Mouse (Mus musculus) midbrain, postnatal 0 days (tissue): ENCODE data around the gene Eps15l1. TPM values are rescaled to one million over a fixed set of nuclear protein-coding genes. Genes with fewer than 3 reads are reported as not detected.

Experiments used
- ATAC-seq: fragments of 200-750 bp; cut with Nextera tagmentation; 2 replicates; pipeline ENCODE4 v1.8.0; 2017; ENCODE audit warnings: moderate number of reproducible peaks, mild to moderate bottlenecking, moderate TSS enrichment, moderate library complexity; ENCODE audit not compliant: low FRiP score
- DNase-seq: peaks from one replicate; pipeline ENCODE4 v3.0.0-alpha.2; 2015; ENCODE audit warnings: low spot score
- H3K27ac ChIP-seq: fragments of 300-500 bp; sonication (generic); 2 replicates; pipeline ENCODE4 v1.5.1; 2014; ENCODE audit warnings: low read depth, mild to moderate bottlenecking, low read length, mixed read lengths
- H3K27me3 ChIP-seq: fragments of 300-500 bp; sonication (generic); 2 replicates; pipeline ENCODE4 v1.6.1; 2014; ENCODE audit warnings: low read length, control low read depth, mixed read lengths; ENCODE audit not compliant: insufficient read depth
- H3K36me3 ChIP-seq: fragments of 300-500 bp; sonication (generic); 2 replicates; pipeline ENCODE4 v1.6.1; 2014; ENCODE audit warnings: low read length, control low read depth, mixed read lengths; ENCODE audit not compliant: insufficient read depth
- H3K4me1 ChIP-seq: fragments of 300-500 bp; sonication (generic); 2 replicates; pipeline ENCODE4 v1.6.1; 2014; ENCODE audit warnings: mild to moderate bottlenecking, control low read depth, antibody characterized with exemption, low read length, mixed read lengths; ENCODE audit not compliant: insufficient read depth
- H3K4me2 ChIP-seq: fragments of 300-500 bp; sonication (generic); 2 replicates; pipeline ENCODE4 v1.6.1; 2014; ENCODE audit warnings: low read depth, mild to moderate bottlenecking, low read length, mixed read lengths; ENCODE audit not compliant: poor library complexity, severe bottlenecking
- H3K4me3 ChIP-seq: fragments of 300-500 bp; sonication (generic); 2 replicates; pipeline ENCODE4 v1.5.1; 2014; ENCODE audit warnings: low read depth, mild to moderate bottlenecking, low read length, moderate library complexity
- H3K9ac ChIP-seq: fragments of 300-500 bp; sonication (generic); replicated peaks from 2 replicates; pipeline ENCODE4 v1.6.1; 2014; ENCODE audit warnings: mild to moderate bottlenecking, low read length, moderate library complexity, mixed read lengths; ENCODE audit not compliant: poor library complexity, severe bottlenecking
- H3K9me3 ChIP-seq: fragments of 300-500 bp; sonication (generic); 2 replicates; pipeline ENCODE4 v1.6.1; 2016; ENCODE audit warnings: low read length, control low read depth
- CTCF ChIP-seq: IDR thresholded peaks from 2 replicates; pipeline ENCODE4 v1.5.1; 2016; ENCODE audit warnings: antibody characterized with exemption, mild to moderate bottlenecking
- WGBS: fragments of 180-500 bp; shearing (Covaris S2); extraction: QIAGEN DNeasy Blood & Tissue Kit; methylation state at CpG from one replicate; pipeline ENCODE4 v1.1.7; 2014; 5-methylcytosine and 5-hydroxymethylcytosine counted together
- polyA plus RNA-seq: library from polyadenylated mRNA; unstranded; fragments of >200 nt; fragmentation: Nextera tagmentation; extraction: Ambion mirVana; gene quantifications from 2 replicates; pipeline ENCODE4 v1.2.1, GENCODE M21; 2015
- total RNA-seq: library from RNA; depleted of rRNA; stranded (reverse); fragments of >200 nt; gene quantifications from 2 replicates; pipeline ENCODE4 v1.2.3, GENCODE M21; 2014

Gene Eps15l1
- total and polyA plus RNA-seq, 2 experiments from 2014 or later: 51.3 to 65.7 TPM

DNA sequence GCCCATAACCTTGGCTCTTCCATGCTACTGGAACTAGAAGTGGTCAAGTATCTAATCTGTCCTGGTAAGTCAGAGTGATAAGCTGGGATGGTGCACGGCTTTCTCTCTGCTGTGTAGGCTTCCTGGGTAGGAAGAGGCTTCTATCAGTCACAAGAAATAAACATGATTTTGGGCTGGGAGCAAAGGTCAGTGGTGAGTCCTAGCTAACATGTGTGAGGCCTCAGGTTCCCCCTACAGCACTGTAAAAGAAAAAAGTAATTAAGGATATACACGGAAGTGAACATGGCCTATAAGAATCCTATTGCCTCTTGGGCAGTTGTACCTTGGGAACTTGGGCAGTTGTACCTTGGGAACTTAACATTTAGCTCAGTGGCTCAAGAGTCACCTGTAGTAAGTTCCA lies 44.4 kb downstream of the Eps15l1 start:
- DNase-seq (no peak), ATAC-seq (no peak)
- H3K27ac ChIP-seq: no peak overlapping the region
- 95% methylated on average over 2 of the region's 2 CpGs for WGBS
- H3K4me1 ChIP-seq: no peaks in the 10 kb centered on the region
- TF ChIP-seq CTCF: no peak
- H3K9ac ChIP-seq: no peak overlapping the region
- no peaks in the 10 kb centered on the region for H3K27me3 ChIP-seq
- H3K4me3 ChIP-seq: no peak overlapping the region
- H3K4me2 ChIP-seq: no peak overlapping the region
- peaks cover 76% of the 10 kb centered on the region for H3K36me3 ChIP-seq
- H3K9me3 ChIP-seq: no peaks in the 10 kb centered on the region

DNA sequence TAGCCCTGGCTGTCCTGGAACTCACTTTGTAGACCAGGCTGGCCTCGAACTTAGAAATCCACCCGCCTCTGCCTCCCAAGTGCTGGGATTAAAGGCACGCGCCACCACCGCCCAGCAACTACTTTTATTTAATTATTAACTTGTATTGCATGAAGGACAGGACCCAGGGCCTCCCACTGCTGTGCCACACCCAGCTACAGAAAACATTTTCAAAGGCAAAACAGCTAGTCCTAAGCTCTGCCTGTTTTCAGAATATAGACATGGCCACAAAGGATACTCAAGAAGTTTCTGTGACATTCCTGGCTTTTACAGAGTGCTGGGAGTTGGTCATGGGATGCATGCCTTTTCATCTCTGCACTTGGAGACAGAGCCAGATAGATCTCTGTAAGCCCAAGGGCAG lies 45.0 kb downstream of the Eps15l1 start:
- no peaks in the 10 kb centered on the region for H3K4me1 ChIP-seq

DNA sequence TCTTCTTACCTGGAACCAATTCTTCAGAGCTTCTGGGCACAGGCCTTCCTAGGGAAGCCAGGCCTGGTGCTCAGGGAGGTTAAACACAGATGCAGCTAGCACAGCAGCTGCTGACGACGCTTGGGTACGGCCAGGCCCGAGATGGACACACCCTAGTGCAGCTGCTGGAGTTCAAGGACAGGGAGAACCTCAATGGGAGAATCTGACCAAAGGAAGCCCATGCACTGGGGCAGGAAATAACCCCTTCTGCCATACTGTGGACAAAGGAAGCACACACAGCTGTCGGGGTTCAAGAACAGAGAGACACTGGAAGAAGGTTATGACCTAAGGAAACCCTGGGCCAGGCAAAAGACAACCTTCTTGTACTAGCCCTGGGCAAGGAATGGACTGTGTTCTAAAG lies 46.1 kb downstream of the Eps15l1 start:
- no peak overlapping the region for H3K9ac ChIP-seq
- H3K36me3 ChIP-seq: peaks cover 79% of the 10 kb centered on the region
- no peak overlapping the region for H3K4me3 ChIP-seq
- no peak overlapping the region for H3K27ac ChIP-seq
- H3K4me2 ChIP-seq: no peak overlapping the region
- no peaks in the 10 kb centered on the region for H3K27me3 ChIP-seq
- no peaks in the 10 kb centered on the region for H3K4me1 ChIP-seq
- DNase-seq (no peak), ATAC-seq (no peak)
- WGBS: 93% methylated on average over 5 of the region's 5 CpGs
- H3K9me3 ChIP-seq: no peaks in the 10 kb centered on the region
- TF ChIP-seq CTCF: no peak

More for the DNA sequence above, 45.0 kb downstream of the Eps15l1 start:
- Histone ChIP-seq H3K27me3 (no peaks in the 10 kb centered on the region), H3K27ac (no peak overlapping the region), H3K4me2 (no peak overlapping the region), H3K9ac (no peak overlapping the region), H3K9me3 (no peaks in the 10 kb centered on the region), H3K4me3 (no peak overlapping the region), H3K36me3 (peaks cover 77% of the 10 kb centered on the region)
- WGBS: 100% methylated on average over 5 of the region's 5 CpGs
- no peak for ATAC-seq
- DNase-seq: no peak
- TF ChIP-seq CTCF: no peak

DNA sequence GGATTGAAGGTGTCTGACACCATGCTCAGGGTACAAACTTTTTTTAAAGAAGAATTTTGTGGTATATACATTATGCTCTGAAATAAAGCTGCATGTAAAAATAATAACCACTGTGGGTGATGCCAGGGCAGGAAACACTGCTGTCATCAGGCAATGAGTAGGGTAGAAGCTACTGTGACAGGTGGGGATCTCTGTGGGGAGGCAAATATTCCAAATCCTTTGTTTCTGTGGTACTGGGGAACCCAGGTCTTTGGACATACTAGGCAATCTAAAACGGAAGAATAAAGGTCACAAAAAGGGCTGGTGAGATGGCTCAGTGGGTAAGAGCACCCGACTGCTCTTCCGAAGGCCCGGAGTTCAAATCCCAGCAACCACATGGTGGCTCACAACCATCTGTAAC lies 48.9 kb downstream of the Eps15l1 start:
- peaks cover 84% of the 10 kb centered on the region for H3K36me3 ChIP-seq
- no peak overlapping the region for H3K9ac ChIP-seq
- ATAC-seq (no peak), DNase-seq (no peak)
- 95% methylated on average over 4 of the region's 4 CpGs for WGBS
- no peak overlapping the region for H3K27ac ChIP-seq
- H3K4me2 ChIP-seq: no peak overlapping the region
- no peaks in the 10 kb centered on the region for H3K4me1 ChIP-seq
- TF ChIP-seq CTCF: no peak
- H3K27me3 ChIP-seq: no peaks in the 10 kb centered on the region
- no peaks in the 10 kb centered on the region for H3K9me3 ChIP-seq
- H3K4me3 ChIP-seq: no peak overlapping the region

DNA sequence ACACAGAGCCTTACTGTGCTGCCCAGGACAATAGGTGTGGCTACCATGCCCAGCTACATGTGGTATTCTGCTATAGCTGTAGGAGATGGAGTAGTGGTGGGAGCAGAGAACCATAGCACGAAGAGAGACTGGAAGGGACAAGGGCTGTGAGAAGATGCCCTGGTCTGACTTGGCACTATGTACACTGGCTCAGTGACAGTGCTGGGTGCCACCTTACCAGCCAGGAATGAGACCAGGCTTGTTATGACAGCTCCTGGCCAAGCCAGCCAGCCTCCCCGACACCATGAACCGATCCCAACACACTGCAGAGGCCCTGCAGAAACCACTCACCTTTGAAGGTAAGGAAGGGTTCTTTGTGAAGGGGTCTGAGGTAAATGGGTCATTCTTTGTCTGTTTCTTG lies 49.9 kb downstream of the Eps15l1 start:
- WGBS: 97% methylated on average over 3 of the region's 3 CpGs
- no peak overlapping the region for H3K4me2 ChIP-seq
- H3K27ac ChIP-seq: no peak overlapping the region
- no peak for DNase-seq
- H3K36me3 ChIP-seq: peaks cover 82% of the 10 kb centered on the region
- no peak overlapping the region for H3K4me3 ChIP-seq
- H3K9me3 ChIP-seq: no peaks in the 10 kb centered on the region
- TF ChIP-seq CTCF: no peak
- no peak overlapping the region for H3K9ac ChIP-seq
- no peak for ATAC-seq
- no peaks in the 10 kb centered on the region for H3K4me1 ChIP-seq
- no peaks in the 10 kb centered on the region for H3K27me3 ChIP-seq

DNA sequence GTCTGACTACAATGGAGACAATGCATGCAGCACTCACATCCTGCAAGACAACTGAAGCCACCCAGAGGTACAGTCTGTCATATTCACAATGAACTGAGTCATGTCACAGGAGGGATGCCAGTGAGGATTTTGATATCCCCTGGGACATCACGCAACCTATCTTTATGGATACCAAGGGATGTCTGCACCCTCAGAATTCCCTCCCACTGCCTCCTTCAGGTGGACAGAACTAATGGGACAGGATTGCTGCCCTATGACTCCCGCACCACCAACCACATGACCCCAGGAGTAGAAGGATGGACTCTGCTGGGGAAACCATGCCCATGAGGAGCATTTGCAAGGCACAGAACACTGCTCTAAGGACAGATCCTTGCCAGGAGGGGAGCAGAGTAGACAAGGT lies 54.8 kb downstream of the Eps15l1 start:
- DNase-seq (no peak), ATAC-seq (no peak)
- 95% methylated on average over 2 of the region's 2 CpGs for WGBS
- Histone ChIP-seq H3K9ac (no peak overlapping the region), H3K9me3 (no peaks in the 10 kb centered on the region), H3K4me2 (no peak overlapping the region), H3K36me3 (peaks cover 88% of the 10 kb centered on the region), H3K27me3 (no peaks in the 10 kb centered on the region), H3K27ac (no peak overlapping the region), H3K4me1 (no peaks in the 10 kb centered on the region), H3K4me3 (no peak overlapping the region)
- TF ChIP-seq CTCF: no peak
